In genomic region chr16:4940311-4940850, GRCm38 (mm10) we compare ENCODE assay signal across 10 mouse cellular contexts. TPM values are rescaled to one million over a fixed set of nuclear protein-coding genes. Genes with fewer than 3 reads are reported as not detected.
DNase-seq lines count a peak whose midpoint lies in the region; ATAC-seq and TF ChIP-seq lines count a peak whose summit lies in the region.
"Had no signal": no experiment of that assay in that cellular context is flagged by ENCODE, and none has a peak within 500 bp of the region (broad histone marks: within the 10 kb centered on the region; RNA-seq: fewer than 3 reads in every experiment).

No protein-coding gene starts in this region.

- no peak for TF ChIP-seq CTCF in layer of hippocampus, adult 2 months (conservative IDR thresholded peaks at IDR 0.05)

- ATAC-seq in forebrain, embryonic 11.5 days (replicated peaks; ENCODE audit: low FRiP score), result no peak
- ATAC-seq in forebrain, embryonic 13.5 days, result no peak
- no peak for ATAC-seq in midbrain, embryonic 13.5 days
- no peak for ATAC-seq in megakaryocyte-erythroid progenitor cell, adult 5-6 weeks (replicated peaks; ENCODE audit: low FRiP score, low TSS enrichment, poor library complexity, severe bottlenecking)

- peaks cover 84% of the 10 kb centered on the region for H3K36me3 ChIP-seq in forebrain, embryonic 10.5 days (replicated peaks)
- peaks cover 8% of the 10 kb centered on the region; the same call in 1 of the 2 replicates for H3K36me3 ChIP-seq in forebrain, embryonic 11.5 days (ENCODE audit: control insufficient read depth, insufficient read depth, low read length)
- H3K36me3 ChIP-seq in forebrain, embryonic 13.5 days (ENCODE audit: poor library complexity, severe bottlenecking), result peaks cover 78% of the 10 kb centered on the region
- H3K36me3 ChIP-seq in midbrain, embryonic 13.5 days, result peaks cover 71% of the 10 kb centered on the region

- DNase-seq in forebrain, embryonic 10.5 days (ENCODE audit: extremely low spot score, low spot score), result no peak
- DNase-seq in forebrain, embryonic 11.5 days (ENCODE audit: low spot score), result no peak
- DNase-seq in layer of hippocampus, adult 2 months (ENCODE audit: low spot score in 2 of 2), result no peak
- no peak for DNase-seq in layer of hippocampus, adult 9-10 months (ENCODE audit: low spot score)
- DNase-seq in layer of hippocampus, adult 9-11 months, result no peak
- DNase-seq: left cerebral cortex, postnatal 4 days had no signal

- WGBS in forebrain, embryonic 10.5 days, result 87% methylated on average over 10 of the region's 10 CpGs
- WGBS in forebrain, embryonic 11.5 days, result 90% methylated on average over 10 of the region's 10 CpGs
- WGBS in forebrain, embryonic 13.5 days, result 93% methylated on average over 10 of the region's 10 CpGs
- 93% methylated on average over 10 of the region's 10 CpGs for WGBS in midbrain, embryonic 13.5 days

- no peak overlapping the region for H3K4me2 ChIP-seq in forebrain, embryonic 11.5 days (ENCODE audit: low read depth, low read length, severe bottlenecking)
- peak overlapping the region; percentile 96 for H3K4me2 ChIP-seq in forebrain, embryonic 13.5 days
- peak overlapping the region; percentile 98 for H3K4me2 ChIP-seq in midbrain, embryonic 13.5 days (replicated peaks)

- H3K27me3 ChIP-seq in forebrain, embryonic 10.5 days (ENCODE audit: poor library complexity, severe bottlenecking), result no peaks in the 10 kb centered on the region
- H3K27me3 ChIP-seq in forebrain, embryonic 11.5 days (ENCODE audit: control insufficient read depth, insufficient read depth, low read length), result no peaks in the 10 kb centered on the region
- H3K27me3 ChIP-seq in forebrain, embryonic 13.5 days, result no peaks in the 10 kb centered on the region
- H3K27me3 ChIP-seq in midbrain, embryonic 13.5 days, result no peaks in the 10 kb centered on the region

- H3K27ac ChIP-seq in forebrain, embryonic 10.5 days, result no peak overlapping the region
- H3K27ac ChIP-seq in forebrain, embryonic 11.5 days (ENCODE audit: low read depth, low read length), result no peak overlapping the region
- H3K27ac ChIP-seq in layer of hippocampus, adult 2 months, result peak overlapping the region; percentile 96; the same call in 1 of the 2 replicates
- H3K27ac ChIP-seq in forebrain, embryonic 13.5 days, result no peak overlapping the region
- H3K27ac ChIP-seq in midbrain, embryonic 13.5 days, result no peak overlapping the region

- H3K4me3 ChIP-seq in forebrain, embryonic 10.5 days, result peak overlapping the region; percentile 81
- H3K4me3 ChIP-seq in forebrain, embryonic 11.5 days (ENCODE audit: low read depth, low read length), result no peak overlapping the region
- peak overlapping the region; percentile 80 for H3K4me3 ChIP-seq in layer of hippocampus, adult 2 months
- H3K4me3 ChIP-seq in forebrain, embryonic 13.5 days, result peak overlapping the region; percentile 94; the same call in 1 of the 2 replicates
- peak overlapping the region; percentile 84 for H3K4me3 ChIP-seq in midbrain, embryonic 13.5 days (replicated peaks)

- no peak overlapping the region for H3K9ac ChIP-seq in forebrain, embryonic 11.5 days (ENCODE audit: low read length)
- H3K9ac ChIP-seq in forebrain, embryonic 13.5 days, result peak overlapping the region; percentile 97; the same call in 1 of the 2 replicates
- H3K9ac ChIP-seq in midbrain, embryonic 13.5 days (replicated peaks), result peak overlapping the region; percentile 96; the same call in 1 of the 2 replicates

- peaks cover 22% of the 10 kb centered on the region for H3K4me1 ChIP-seq in forebrain, embryonic 10.5 days
- H3K4me1 ChIP-seq in forebrain, embryonic 11.5 days (replicated peaks; ENCODE audit: control insufficient read depth, insufficient read depth, low read length), result peaks cover 3% of the 10 kb centered on the region; the same call in 1 of the 2 replicates
- H3K4me1 ChIP-seq in forebrain, embryonic 13.5 days, result peaks cover 17% of the 10 kb centered on the region
- H3K4me1 ChIP-seq in midbrain, embryonic 13.5 days (replicated peaks), result peaks cover 19% of the 10 kb centered on the region

- H3K9me3 ChIP-seq in forebrain, embryonic 10.5 days, result no peaks in the 10 kb centered on the region
- H3K9me3 ChIP-seq in forebrain, embryonic 11.5 days (ENCODE audit: control insufficient read depth, low read length), result no peaks in the 10 kb centered on the region
- no peaks in the 10 kb centered on the region for H3K9me3 ChIP-seq in forebrain, embryonic 13.5 days (replicated peaks)
- no peaks in the 10 kb centered on the region for H3K9me3 ChIP-seq in midbrain, embryonic 13.5 days

RNA-seq across cellular contexts. Expression of gene Nudt16l1, which starts 1.8 kb away (rescaled TPM):
- polyA plus RNA-seq in forebrain, embryonic 10.5 days (2016; fragmentation: Nextera tagmentation; extraction: Ambion mirVana), result 138 and 144 TPM in 2 replicates
- 120 and 137 TPM in 2 replicates for polyA plus RNA-seq in forebrain, embryonic 11.5 days (2014; fragmentation: Nextera tagmentation; extraction: Ambion mirVana)
- total RNA-seq in layer of hippocampus, adult 2 months (2021), result 10 to 100 TPM; 79.1 to 79.6 TPM
- polyA plus RNA-seq in forebrain, embryonic 13.5 days (2015; fragmentation: Nextera tagmentation; extraction: Ambion mirVana), result 134 and 142 TPM in 2 replicates
- polyA plus RNA-seq in midbrain, embryonic 13.5 days (2015; fragmentation: Nextera tagmentation; extraction: Ambion mirVana), result 130 and 131 TPM in 2 replicates
- 46.3 and 49.3 TPM in 2 replicates for total RNA-seq in megakaryocyte-erythroid progenitor cell, adult 5-6 weeks (2014; fragmentation: Nextera tagmentation)
- 13.4 and 15.0 TPM in 2 replicates for total RNA-seq in megakaryocyte-erythroid progenitor cell, adult 5-6 weeks (2017)

RNA-seq across cellular contexts. Expression of gene Anks3, which starts 23.6 kb away (rescaled TPM):
- polyA plus RNA-seq in forebrain, embryonic 10.5 days (2016; fragmentation: Nextera tagmentation; extraction: Ambion mirVana), result 47.9 and 49.3 TPM in 2 replicates
- 50.4 and 52.4 TPM in 2 replicates for polyA plus RNA-seq in forebrain, embryonic 11.5 days (2014; fragmentation: Nextera tagmentation; extraction: Ambion mirVana)
- 10 to 100 TPM; 75.8 to 98.0 TPM for total RNA-seq in layer of hippocampus, adult 2 months (2021)
- 64.1 and 75.8 TPM in 2 replicates for polyA plus RNA-seq in forebrain, embryonic 13.5 days (2015; fragmentation: Nextera tagmentation; extraction: Ambion mirVana)
- 79.1 and 85.4 TPM in 2 replicates for polyA plus RNA-seq in midbrain, embryonic 13.5 days (2015; fragmentation: Nextera tagmentation; extraction: Ambion mirVana)
- total RNA-seq in megakaryocyte-erythroid progenitor cell, adult 5-6 weeks (2014; fragmentation: Nextera tagmentation), result 25.3 and 25.4 TPM in 2 replicates
- total RNA-seq in megakaryocyte-erythroid progenitor cell, adult 5-6 weeks (2017), result 9.5 and 11.6 TPM in 2 replicates

RNA-seq across cellular contexts. Expression of gene Mgrn1, which starts 54.3 kb away (rescaled TPM):
- 66.2 and 66.3 TPM in 2 replicates for polyA plus RNA-seq in forebrain, embryonic 10.5 days (2016; fragmentation: Nextera tagmentation; extraction: Ambion mirVana)
- polyA plus RNA-seq in forebrain, embryonic 11.5 days (2014; fragmentation: Nextera tagmentation; extraction: Ambion mirVana), result 69.9 and 77.2 TPM in 2 replicates
- 100 to 1,000 TPM; 211 to 212 TPM for total RNA-seq in layer of hippocampus, adult 2 months (2021)
- 79.0 and 86.4 TPM in 2 replicates for polyA plus RNA-seq in forebrain, embryonic 13.5 days (2015; fragmentation: Nextera tagmentation; extraction: Ambion mirVana)
- 100 and 101 TPM in 2 replicates for polyA plus RNA-seq in midbrain, embryonic 13.5 days (2015; fragmentation: Nextera tagmentation; extraction: Ambion mirVana)
- total RNA-seq in megakaryocyte-erythroid progenitor cell, adult 5-6 weeks (2014; fragmentation: Nextera tagmentation), result 16.0 and 21.8 TPM in 2 replicates
- 8.7 and 13.3 TPM in 2 replicates for total RNA-seq in megakaryocyte-erythroid progenitor cell, adult 5-6 weeks (2017)

RNA-seq across cellular contexts. Expression of gene Sept12, which starts 57.3 kb away (rescaled TPM):
- not detected in 2 replicates for polyA plus RNA-seq in forebrain, embryonic 10.5 days (2016; fragmentation: Nextera tagmentation; extraction: Ambion mirVana)
- polyA plus RNA-seq in forebrain, embryonic 11.5 days (2014; fragmentation: Nextera tagmentation; extraction: Ambion mirVana), result not detected in 2 replicates
- total RNA-seq in layer of hippocampus, adult 2 months (2021), result not detected
- not detected in 2 replicates for polyA plus RNA-seq in forebrain, embryonic 13.5 days (2015; fragmentation: Nextera tagmentation; extraction: Ambion mirVana)
- polyA plus RNA-seq in midbrain, embryonic 13.5 days (2015; fragmentation: Nextera tagmentation; extraction: Ambion mirVana), result not detected in 2 replicates
- not detected in 2 replicates for total RNA-seq in megakaryocyte-erythroid progenitor cell, adult 5-6 weeks (2014; fragmentation: Nextera tagmentation)
- total RNA-seq in megakaryocyte-erythroid progenitor cell, adult 5-6 weeks (2017), result not detected in 2 replicates
- total RNA-seq: left cerebral cortex, postnatal 4 days had no signal
- polyA plus RNA-seq: heart, embryonic 14.5 days had no signal
